Mouse (Mus musculus) testis, adult 2 months (tissue): ENCODE measurements around the gene Lgr6. TPM values are rescaled to one million over a fixed set of nuclear protein-coding genes. Genes with fewer than 3 reads are reported as not detected.

Experiments
- H3K27ac ChIP-seq: fragments of 200-500 bp; 2 replicates; pipeline ENCODE4 v1.5.1; 2012; ENCODE audit warnings: low read depth, low read length; ENCODE audit not compliant: control insufficient read depth, insufficient read depth
- H3K27me3 ChIP-seq: fragments of 200-500 bp; 2 replicates; pipeline ENCODE4 v1.6.1; 2012; ENCODE audit warnings: mild to moderate bottlenecking, low read length, moderate library complexity; ENCODE audit not compliant: control insufficient read depth, insufficient read depth
- H3K36me3 ChIP-seq: fragments of 200-500 bp; 2 replicates; pipeline ENCODE4 v1.6.1; 2012; ENCODE audit warnings: mild to moderate bottlenecking, low read length; ENCODE audit not compliant: control insufficient read depth, insufficient read depth
- H3K4me1 ChIP-seq: fragments of 200-500 bp; 2 replicates; pipeline ENCODE4 v1.6.1; 2012; ENCODE audit warnings: low read length; ENCODE audit not compliant: control insufficient read depth, insufficient read depth
- H3K4me3 ChIP-seq: fragments of 200-500 bp; 2 replicates; pipeline ENCODE4 v1.5.1; 2012; ENCODE audit warnings: low read depth, mild to moderate bottlenecking, low read length, moderate library complexity, mixed read lengths; ENCODE audit not compliant: control insufficient read depth
- CTCF ChIP-seq: fragments of 200-500 bp; IDR thresholded peaks from 2 replicates; pipeline ENCODE4 v1.5.1; 2012; ENCODE audit warnings: low read depth, mild to moderate bottlenecking, inconsistent platforms, low read length, moderate library complexity; ENCODE audit not compliant: control insufficient read depth, insufficient read depth, insufficient replicate concordance
- POLR2A ChIP-seq: fragments of 200-500 bp; IDR thresholded peaks from 2 replicates; pipeline ENCODE4 v1.6.1; 2012; ENCODE audit warnings: low read depth, mild to moderate bottlenecking, inconsistent platforms, low read length, moderate library complexity; ENCODE audit not compliant: control insufficient read depth
- polyA plus RNA-seq: library from polyadenylated mRNA; depleted of rRNA; stranded (reverse); fragments of >200 nt; gene quantifications from 2 replicates; pipeline ENCODE4 v1.2.3, GENCODE M21; 2012; rRNA removed

Gene Lgr6
- polyA plus RNA-seq, 1 experiment: 3.0 TPM

DNA sequence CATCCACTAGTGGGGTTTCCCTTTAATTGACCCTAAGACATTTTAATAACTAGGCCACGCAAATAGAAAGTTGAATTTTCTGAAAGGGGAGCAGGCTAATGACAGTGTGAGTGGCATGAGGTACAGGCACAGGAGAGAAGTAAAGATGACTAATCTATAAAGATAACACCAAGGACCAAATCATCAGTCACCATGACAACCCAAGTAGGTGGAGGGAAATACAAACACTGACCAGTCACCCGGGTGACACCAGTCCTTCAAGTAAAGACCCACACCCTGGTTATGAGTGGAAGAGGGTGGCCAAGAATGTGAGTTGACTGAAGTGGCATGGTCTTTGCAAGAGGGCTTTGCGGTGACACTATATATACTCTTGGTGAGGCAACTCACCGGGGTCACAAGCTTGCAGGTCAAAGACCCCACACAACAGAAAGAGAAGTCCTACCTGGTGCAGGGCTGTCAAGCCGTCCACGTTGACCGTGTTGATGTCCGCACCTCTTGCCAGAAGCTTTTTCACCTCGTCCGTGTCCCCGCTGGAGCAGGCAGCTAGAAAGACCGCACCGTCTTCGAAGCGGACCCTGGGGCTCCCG is 149.9 kb downstream of the Lgr6 start:
- Histone ChIP-seq H3K36me3 (no peaks in the 10 kb centered on the region), H3K27ac (peak overlapping the region; percentile 34)
- TF ChIP-seq CTCF (no peak), POLR2A (no peak)

GRCm38 (mm10) chr1:134949946-134950345 is 155.1 kb downstream of the Lgr6 start:
- no peak overlapping the region for H3K27ac ChIP-seq
- no peak overlapping the region for H3K4me3 ChIP-seq
- H3K4me1 ChIP-seq: no peaks in the 10 kb centered on the region
- no peaks in the 10 kb centered on the region for H3K27me3 ChIP-seq
- no peaks in the 10 kb centered on the region for H3K36me3 ChIP-seq
- no peak for TF ChIP-seq CTCF
- TF ChIP-seq POLR2A: no peak

More for the DNA sequence above, 149.9 kb downstream of the Lgr6 start:
- Histone ChIP-seq H3K4me3 (peak overlapping the region; percentile 82), H3K27me3 (no peaks in the 10 kb centered on the region), H3K4me1 (0 out of 2 replicates have a peak, but pooled peaks cover 2% of the 10 kb centered on the region)

GRCm38 (mm10) chr1:134947590-134947989 is 157.5 kb downstream of the Lgr6 start:
- TF ChIP-seq CTCF: no peak
- TF ChIP-seq POLR2A: no peak
- Histone ChIP-seq H3K4me3 (no peak overlapping the region), H3K4me1 (no peaks in the 10 kb centered on the region), H3K36me3 (no peaks in the 10 kb centered on the region), H3K27ac (no peak overlapping the region), H3K27me3 (no peaks in the 10 kb centered on the region)

- no peak overlapping the region for H3K27ac ChIP-seq
- no peaks in the 10 kb centered on the region for H3K36me3 ChIP-seq
- no peaks in the 10 kb centered on the region for H3K4me1 ChIP-seq
- no peak for TF ChIP-seq CTCF
- TF ChIP-seq POLR2A: no peak
- no peaks in the 10 kb centered on the region for H3K27me3 ChIP-seq
- H3K4me3 ChIP-seq: no peak overlapping the region
These were observed 162.2 kb downstream of the Lgr6 start for GRCm38 (mm10) chr1:134942898-134943297.

DNA sequence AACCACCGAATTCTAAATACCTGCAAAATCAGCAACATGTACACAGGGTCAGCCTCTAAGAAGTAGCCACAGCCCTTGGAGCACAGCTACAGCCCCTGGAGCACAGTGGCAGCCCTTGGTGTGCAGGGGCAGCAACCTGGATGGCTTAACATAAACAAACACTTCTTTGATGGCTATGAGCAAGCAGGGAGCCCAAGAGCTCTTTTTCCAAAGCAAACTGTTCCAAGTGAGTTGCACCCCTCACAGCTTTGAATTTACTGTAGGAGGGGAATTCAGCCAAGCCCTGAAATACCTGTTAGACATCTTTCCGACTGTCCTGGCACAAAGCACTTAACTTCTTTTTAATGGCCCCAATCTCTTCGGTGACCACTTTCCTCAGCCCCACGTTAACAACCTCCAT is 164.2 kb downstream of the Lgr6 start:
- H3K27ac ChIP-seq: no peak overlapping the region
- no peaks in the 10 kb centered on the region for H3K27me3 ChIP-seq
- H3K4me3 ChIP-seq: no peak overlapping the region
- H3K4me1 ChIP-seq: no peaks in the 10 kb centered on the region
- no peak for TF ChIP-seq CTCF
- no peak for TF ChIP-seq POLR2A
- no peaks in the 10 kb centered on the region for H3K36me3 ChIP-seq

GRCm38 (mm10) chr1:134938233-134938632 is 166.8 kb downstream of the Lgr6 start:
- H3K27me3 ChIP-seq: no peaks in the 10 kb centered on the region

GRCm38 (mm10) chr1:134936335-134936734 is 168.7 kb downstream of the Lgr6 start:
- Histone ChIP-seq H3K27me3 (no peaks in the 10 kb centered on the region), H3K27ac (no peak overlapping the region), H3K4me3 (no peak overlapping the region), H3K36me3 (no peaks in the 10 kb centered on the region), H3K4me1 (no peaks in the 10 kb centered on the region)
- TF ChIP-seq CTCF (no peak), POLR2A (no peak)

More at GRCm38 (mm10) chr1:134938233-134938632, 166.8 kb downstream of the Lgr6 start:
- no peak overlapping the region for H3K4me3 ChIP-seq
- H3K4me1 ChIP-seq: no peaks in the 10 kb centered on the region
- TF ChIP-seq CTCF (no peak), POLR2A (no peak)
- no peak overlapping the region for H3K27ac ChIP-seq
- no peaks in the 10 kb centered on the region for H3K36me3 ChIP-seq

Other genes with a start within 250 kb of the Lgr6 start
- 7.1 and 8.1 TPM in 2 replicates for gene Ppp1r12b, start 149.3 kb downstream of the Lgr6 start, polyA plus RNA-seq
- gene Ube2t, start 142.7 kb downstream of the Lgr6 start, polyA plus RNA-seq: 52.9 and 54.2 TPM in 2 replicates
- gene Ptpn7, start 27.4 kb upstream of the Lgr6 start, polyA plus RNA-seq: 2.6 TPM in 2 replicates
- gene Arl8a, start 41.5 kb upstream of the Lgr6 start, polyA plus RNA-seq: 16.9 and 20.6 TPM in 2 replicates
- gene Gpr37l1, start 62.4 kb upstream of the Lgr6 start, polyA plus RNA-seq: 0.07 TPM in 1 of 2 replicates, not detected in the other
- gene Elf3, start 153.3 kb upstream of the Lgr6 start, polyA plus RNA-seq: 1.8 TPM in 1 of 2 replicates, not detected in the other
- 15.7 and 16.6 TPM in 2 replicates for gene Rnpep, start 178.8 kb upstream of the Lgr6 start, polyA plus RNA-seq
- gene Timm17a, start 208.5 kb upstream of the Lgr6 start, polyA plus RNA-seq: 69.1 and 73.2 TPM in 2 replicates
- 1.7 and 2.9 TPM in 2 replicates for gene Lmod1, start 219.5 kb upstream of the Lgr6 start, polyA plus RNA-seq